Mouse (Mus musculus) pancreas, adult 10 weeks (tissue): ENCODE measurements around the gene Capza1. TPM values are rescaled to one million over a fixed set of nuclear protein-coding genes. Genes with fewer than 3 reads are reported as not detected.

Experiments used
- polyA plus RNA-seq: library from polyadenylated mRNA; stranded (reverse); fragments of 350-450 nt; fragmentation: Illumina TruSeq; extraction: RNeasy Lipid Tissue Mini Kit (QIAGEN cat#74804); gene quantifications from one replicate; pipeline ENCODE4 v1.2.3, GENCODE M21; 2015; ENCODE audit warnings: low read depth, low replicate concordance; ENCODE audit not compliant: insufficient read depth

Gene Capza1
- polyA plus RNA-seq: 11.4 TPM

DNA sequence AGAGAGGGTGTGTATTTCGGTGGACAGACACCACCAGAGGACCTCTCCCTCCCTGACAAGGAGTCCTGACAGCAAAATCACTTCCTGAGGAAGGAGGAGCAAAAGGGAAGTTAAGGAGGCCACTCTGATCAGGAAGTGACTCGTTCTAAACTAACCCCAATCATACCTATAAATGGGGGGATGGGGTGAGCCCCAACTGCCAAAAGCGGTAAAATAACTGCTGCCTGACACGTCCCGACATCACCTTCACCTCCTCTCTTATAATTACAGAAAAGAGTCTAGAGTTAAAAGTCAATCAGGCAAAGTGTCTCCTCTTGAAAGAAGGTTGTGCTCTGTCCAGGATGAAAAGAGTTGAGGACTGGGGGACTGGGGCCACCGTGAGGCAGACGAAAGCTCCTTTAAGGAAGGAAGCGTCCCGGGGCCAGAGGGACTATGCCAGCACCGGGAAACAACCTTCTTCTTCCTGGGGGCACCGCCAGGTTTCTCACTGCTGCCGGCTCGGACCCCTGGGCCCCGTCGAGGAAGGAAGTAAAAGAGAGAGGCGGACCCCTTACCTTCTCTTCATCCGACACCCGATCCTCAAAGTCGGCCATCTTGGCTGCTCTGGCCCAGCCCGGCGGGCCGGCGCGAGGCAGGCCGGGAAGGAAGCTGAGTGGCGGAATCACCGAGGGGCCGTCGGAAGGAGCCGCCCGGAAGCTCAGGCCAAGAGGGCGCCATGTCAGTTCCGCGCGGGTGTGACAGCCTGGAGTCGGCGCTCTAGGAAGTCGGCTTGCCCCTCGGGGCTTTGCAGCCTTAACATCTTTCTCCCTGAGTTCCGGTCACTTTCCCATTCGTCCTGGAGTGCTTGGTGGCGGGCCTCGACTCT, at the start of gene Capza1, which contains the start of gene St7l:
Capza1 (minus strand) TSS at position 720 of the 865 bp plus-strand sequence.
St7l (plus strand) TSS at position 220 of the 865 bp plus-strand sequence.

DNA sequence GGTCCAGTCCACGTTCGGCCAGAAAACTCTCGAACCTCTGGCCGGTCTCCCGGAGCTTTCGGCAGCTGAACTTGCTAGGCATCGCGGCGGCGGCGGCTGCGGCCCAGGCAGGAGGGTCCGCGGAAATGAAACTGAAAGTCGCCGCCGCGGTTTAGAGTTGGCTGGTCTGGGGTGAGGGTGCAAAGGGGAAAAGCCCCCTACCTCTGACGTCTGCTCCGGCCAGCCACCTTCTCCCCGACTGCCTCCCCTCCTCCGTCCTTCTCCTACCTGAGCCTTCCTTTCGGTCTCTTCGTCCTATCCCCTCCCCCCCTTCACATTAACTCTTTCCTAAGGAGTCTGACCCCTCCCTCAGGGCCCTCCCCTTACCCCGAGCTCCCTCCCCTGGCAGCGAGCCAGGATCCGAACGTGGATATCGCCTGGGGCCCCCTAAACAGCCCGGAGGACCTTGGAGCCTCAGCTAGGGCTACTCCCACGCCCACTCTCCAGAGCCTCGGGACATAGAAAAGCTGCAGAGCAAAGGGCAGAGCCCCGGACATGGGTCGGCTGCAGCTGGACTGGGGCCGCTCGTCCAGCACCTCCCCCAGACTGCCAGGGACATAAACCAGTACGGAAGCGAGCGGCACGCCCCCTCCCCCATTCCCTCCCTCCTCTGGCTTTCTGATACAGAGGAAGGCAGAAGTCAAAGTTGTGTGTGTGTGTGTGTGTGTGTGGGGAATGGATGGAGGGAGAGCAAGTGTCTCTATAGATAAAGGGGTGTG, 46.1 kb downstream of the Capza1 start, which contains the start of gene Mov10:
Mov10 (minus strand) TSS at position 573 of the 758 bp plus-strand sequence.

DNA sequence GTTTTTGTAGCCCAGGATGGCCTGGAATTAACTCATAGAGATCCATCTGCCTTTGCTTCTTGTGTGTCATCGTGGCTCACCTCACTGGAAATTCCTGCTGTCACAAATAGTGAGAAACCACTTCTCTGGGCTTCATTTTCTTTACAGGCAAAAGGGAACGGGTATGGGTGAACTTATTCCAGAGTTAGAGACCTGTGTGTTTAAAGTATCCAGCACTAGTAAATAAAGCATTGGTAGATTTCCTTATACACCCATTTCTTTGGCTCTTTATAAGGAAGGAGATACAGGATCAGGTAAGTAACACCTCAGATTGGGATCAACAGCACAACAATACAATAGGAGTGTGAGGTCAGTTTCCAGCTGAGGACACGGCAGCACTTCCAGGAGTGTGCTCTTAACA, 76.2 kb downstream of the Capza1 start, which contains the start of gene Rhoc:
Rhoc (plus strand) TSS at position 301 of the 400 bp plus-strand sequence.

DNA sequence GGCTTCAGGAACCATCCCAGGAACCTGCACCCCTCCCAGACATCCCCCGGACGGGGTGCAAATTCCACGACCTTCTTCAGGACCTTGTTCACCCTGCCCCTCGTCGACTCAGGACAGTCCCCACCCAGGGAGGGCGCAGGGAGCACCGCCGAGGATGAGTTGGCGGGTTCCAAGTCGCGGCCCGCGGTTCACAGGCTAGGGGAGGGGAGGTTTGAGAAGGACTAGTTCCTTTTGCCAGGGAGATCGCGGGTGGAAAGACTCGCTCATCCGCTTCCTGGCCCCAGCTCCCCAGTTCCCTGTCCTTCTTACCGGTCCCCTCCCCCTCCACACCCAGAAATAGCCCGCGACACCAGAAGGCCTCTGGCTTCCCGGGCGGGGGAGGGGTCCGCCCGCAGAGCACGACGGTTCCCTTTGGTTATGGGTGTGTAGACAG, 82.8 kb downstream of the Capza1 start, which contains the start of gene Fam19a3:
Fam19a3 (minus strand) TSS at position 370 of the 433 bp plus-strand sequence.

DNA sequence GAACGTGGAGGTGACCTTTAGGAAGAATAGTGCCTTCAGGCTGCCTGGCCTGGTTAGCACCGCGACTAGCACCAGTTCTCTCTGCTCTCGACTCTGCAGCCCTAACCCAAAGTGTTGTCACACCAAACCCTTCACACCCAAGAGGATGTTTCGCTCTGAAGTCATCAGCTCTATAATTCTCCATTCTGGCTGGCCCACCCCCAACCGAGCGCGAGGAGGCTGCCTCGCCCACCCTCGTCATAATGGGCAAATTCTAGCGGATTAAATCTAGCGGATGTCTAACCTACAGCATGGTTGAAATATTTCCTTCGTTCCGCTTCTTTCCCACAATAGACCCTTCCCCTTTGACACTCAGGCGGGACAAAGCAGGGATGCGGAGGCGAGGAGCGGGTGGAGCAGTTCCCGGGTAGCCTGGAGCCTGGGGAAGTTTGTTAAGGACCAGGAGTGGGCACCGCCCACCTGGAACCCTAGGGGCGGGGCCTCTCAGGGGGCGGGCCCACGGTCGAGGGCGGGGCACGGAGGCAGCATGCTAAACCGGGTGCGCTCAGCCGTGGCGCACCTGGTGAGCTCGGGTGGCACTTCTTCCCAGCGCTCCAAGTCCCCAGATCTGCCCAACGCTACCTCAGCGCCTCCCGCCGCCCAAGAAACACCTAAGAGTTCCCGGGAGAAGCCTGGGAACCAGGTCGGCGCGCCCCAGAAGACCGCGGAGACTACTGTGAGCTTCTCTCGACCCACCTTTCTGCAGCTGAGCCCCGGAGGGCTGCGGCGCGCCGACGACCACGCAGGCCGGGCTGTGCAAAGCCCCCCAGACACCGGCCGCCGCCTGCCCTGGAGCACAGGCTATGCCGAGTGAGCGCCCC, 83.5 kb downstream of the Capza1 start, which contains the start of gene Ppm1j:
Ppm1j (plus strand) TSS at position 496 of the 860 bp plus-strand sequence.

Other genes with a start within 250 kb of the Capza1 start
- gene Slc16a1, start 225.8 kb downstream of the Capza1 start, polyA plus RNA-seq: 6.6 TPM
- not detected for gene Ppm1j, start 83.4 kb downstream of the Capza1 start, polyA plus RNA-seq
- not detected for gene Fam19a3, start 82.7 kb downstream of the Capza1 start, polyA plus RNA-seq
- gene Rhoc, start 76.1 kb downstream of the Capza1 start, polyA plus RNA-seq: 34.0 TPM
- 2.4 TPM for gene Mov10, start 45.9 kb downstream of the Capza1 start, polyA plus RNA-seq
- 4.2 TPM for gene St7l, start 500 bp downstream of the Capza1 start, polyA plus RNA-seq
- 9.7 TPM for gene Wnt2b, start 97.4 kb upstream of the Capza1 start, polyA plus RNA-seq
- gene Cttnbp2nl, start 188.6 kb upstream of the Capza1 start, polyA plus RNA-seq: 3.0 TPM
- not detected for gene 4930564D02Rik, start 202.3 kb upstream of the Capza1 start, polyA plus RNA-seq